Mouse (Mus musculus) testis, adult 2 months (tissue): ENCODE results near the gene Hoxa1. TPM values are rescaled to one million over a fixed set of nuclear protein-coding genes. Genes with fewer than 3 reads are reported as not detected.

Experiments used
- H3K27ac ChIP-seq: fragments of 200-500 bp; 2 replicates; pipeline ENCODE4 v1.5.1; 2012; ENCODE audit warnings: low read depth, low read length; ENCODE audit not compliant: control insufficient read depth, insufficient read depth
- H3K27me3 ChIP-seq: fragments of 200-500 bp; 2 replicates; pipeline ENCODE4 v1.6.1; 2012; ENCODE audit warnings: mild to moderate bottlenecking, low read length, moderate library complexity; ENCODE audit not compliant: control insufficient read depth, insufficient read depth
- H3K36me3 ChIP-seq: fragments of 200-500 bp; 2 replicates; pipeline ENCODE4 v1.6.1; 2012; ENCODE audit warnings: mild to moderate bottlenecking, low read length; ENCODE audit not compliant: control insufficient read depth, insufficient read depth
- H3K4me1 ChIP-seq: fragments of 200-500 bp; 2 replicates; pipeline ENCODE4 v1.6.1; 2012; ENCODE audit warnings: low read length; ENCODE audit not compliant: control insufficient read depth, insufficient read depth
- H3K4me3 ChIP-seq: fragments of 200-500 bp; 2 replicates; pipeline ENCODE4 v1.5.1; 2012; ENCODE audit warnings: low read depth, mild to moderate bottlenecking, low read length, moderate library complexity, mixed read lengths; ENCODE audit not compliant: control insufficient read depth
- CTCF ChIP-seq: fragments of 200-500 bp; IDR thresholded peaks from 2 replicates; pipeline ENCODE4 v1.5.1; 2012; ENCODE audit warnings: low read depth, mild to moderate bottlenecking, inconsistent platforms, low read length, moderate library complexity; ENCODE audit not compliant: control insufficient read depth, insufficient read depth, insufficient replicate concordance
- POLR2A ChIP-seq: fragments of 200-500 bp; IDR thresholded peaks from 2 replicates; pipeline ENCODE4 v1.6.1; 2012; ENCODE audit warnings: low read depth, mild to moderate bottlenecking, inconsistent platforms, low read length, moderate library complexity; ENCODE audit not compliant: control insufficient read depth
- polyA plus RNA-seq: library from polyadenylated mRNA; depleted of rRNA; stranded (reverse); fragments of >200 nt; gene quantifications from 2 replicates; pipeline ENCODE4 v1.2.3, GENCODE M21; 2012; rRNA removed

Gene Hoxa1
- polyA plus RNA-seq, 1 experiment, result 0.14 TPM

- Histone ChIP-seq H3K36me3 (no peaks in the 10 kb centered on the region), H3K4me1 (peaks cover 2% of the 10 kb centered on the region), H3K27ac (no peak overlapping the region), H3K27me3 (no peaks in the 10 kb centered on the region), H3K4me3 (no peak overlapping the region)
- TF ChIP-seq POLR2A, result no peak
- no peak for TF ChIP-seq CTCF
These were observed 51.4 kb downstream of the Hoxa1 start for GRCm38 (mm10) chr6:52106716-52107115.

GRCm38 (mm10) chr6:52106178-52106577 is 51.9 kb downstream of the Hoxa1 start:
- H3K36me3 ChIP-seq, result no peaks in the 10 kb centered on the region
- peaks cover 2% of the 10 kb centered on the region for H3K4me1 ChIP-seq
- TF ChIP-seq POLR2A (no peak), CTCF (no peak)
- H3K4me3 ChIP-seq, result no peak overlapping the region
- no peaks in the 10 kb centered on the region for H3K27me3 ChIP-seq
- H3K27ac ChIP-seq, result no peak overlapping the region

Other genes with a start within 250 kb of the Hoxa1 start
- 9.4 and 15.2 TPM in 2 replicates for gene Skap2, start 145.8 kb downstream of the Hoxa1 start, polyA plus RNA-seq
- 0.07 and 0.08 TPM in 2 replicates for gene Hoxa2, start 6.5 kb upstream of the Hoxa1 start, polyA plus RNA-seq
- gene 5730596B20Rik, start 19.2 kb upstream of the Hoxa1 start, polyA plus RNA-seq, result not detected in 2 replicates
- gene Hoxa4, start 33.4 kb upstream of the Hoxa1 start, polyA plus RNA-seq, result 61.2 and 65.3 TPM in 2 replicates
- gene Hoxa5, start 46.3 kb upstream of the Hoxa1 start, polyA plus RNA-seq, result 0.06 and 0.08 TPM in 2 replicates
- 0.21 TPM in 1 of 2 replicates, not detected in the other for gene Hoxa6, start 50.4 kb upstream of the Hoxa1 start, polyA plus RNA-seq
- 5.4 and 5.8 TPM in 2 replicates for gene Hoxa3, start 55.0 kb upstream of the Hoxa1 start, polyA plus RNA-seq
- not detected in 2 replicates for gene Gm28308, start 55.0 kb upstream of the Hoxa1 start, polyA plus RNA-seq
- gene Hoxa7, start 63.5 kb upstream of the Hoxa1 start, polyA plus RNA-seq, result 0.48 and 0.72 TPM in 2 replicates
- gene Hoxa9, start 72.8 kb upstream of the Hoxa1 start, polyA plus RNA-seq, result 0.52 and 1.9 TPM in 2 replicates
- gene Hoxa10, start 82.5 kb upstream of the Hoxa1 start, polyA plus RNA-seq, result 0.19 and 1.6 TPM in 2 replicates
- 0.47 TPM in 1 of 2 replicates, not detected in the other for gene Hoxa11, start 87.5 kb upstream of the Hoxa1 start, polyA plus RNA-seq
- gene Hoxa13, start 102.6 kb upstream of the Hoxa1 start, polyA plus RNA-seq, result not detected in 2 replicates
- 0.02 and 0.08 TPM in 2 replicates for gene Evx1, start 155.2 kb upstream of the Hoxa1 start, polyA plus RNA-seq